Mouse (Mus musculus): ENCODE measurements around the gene Selenov.

- TF ChIP-seq CTCF (IDR thresholded peaks at IDR 0.05; ENCODE audit: low read depth) (no peak), EP300 (IDR thresholded peaks at IDR 0.05; ENCODE audit: low read depth) (no peak)
Observed at GRCm38 (mm10) chr7:28325293-28325692, 34.3 kb upstream of the Selenov start.
